Mouse (Mus musculus): Measurements from ENCODE around the gene Mobp. TPM values are rescaled to one million over a fixed set of nuclear protein-coding genes. Genes with fewer than 3 reads are reported as not detected.

Mobp gene
- polyA plus RNA-seq, 1 experiment from 2014 or later, result 0.60 TPM

DNA sequence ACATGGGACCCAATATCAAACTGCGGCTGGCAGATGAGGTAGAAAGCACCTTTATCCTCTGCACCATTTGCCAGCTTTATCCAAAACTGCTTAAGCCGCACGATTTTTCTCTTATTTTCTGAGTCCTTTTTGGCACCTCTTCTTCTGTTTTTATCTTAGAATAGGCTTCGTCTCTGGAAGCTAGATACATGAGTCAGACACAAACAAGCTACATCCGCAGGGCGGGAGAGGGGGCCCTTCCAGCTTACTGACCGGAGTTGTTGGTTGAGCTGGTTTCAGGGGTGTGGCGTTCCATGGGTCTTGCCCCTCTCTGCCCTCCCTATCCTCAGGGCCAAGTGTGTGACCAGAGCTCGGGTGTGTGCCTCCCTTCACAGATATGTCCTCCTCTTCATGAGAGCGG lies 29.3 kb downstream of the Mobp start:
- Histone ChIP-seq H3K4me1 (ENCODE audit: control insufficient read depth, insufficient read depth, low read length) (no peaks in the 10 kb centered on the region), H3K4me2 (ENCODE audit: low read depth, low read length) (no peak overlapping the region), H3K27ac (replicated peaks; ENCODE audit: low read depth, low read length) (no peak overlapping the region), H3K9ac (replicated peaks; ENCODE audit: low read length) (no peak overlapping the region), H3K9me3 (replicated peaks; ENCODE audit: control insufficient read depth, low read length) (no peaks in the 10 kb centered on the region), H3K36me3 (replicated peaks; ENCODE audit: control insufficient read depth, insufficient read depth, low read depth, low read length) (no peaks in the 10 kb centered on the region), H3K4me3 (ENCODE audit: low read depth, low read length) (no peak overlapping the region), H3K27me3 (ENCODE audit: control insufficient read depth, insufficient read depth, low read length) (no peaks in the 10 kb centered on the region)
- 86% methylated on average over 10 of the region's 10 CpGs for WGBS
- DNase-seq (ENCODE audit: low spot score) (no peak), ATAC-seq (replicated peaks; ENCODE audit: insufficient number of reproducible peaks, low FRiP score, low TSS enrichment, low read depth) (no peak)

DNA sequence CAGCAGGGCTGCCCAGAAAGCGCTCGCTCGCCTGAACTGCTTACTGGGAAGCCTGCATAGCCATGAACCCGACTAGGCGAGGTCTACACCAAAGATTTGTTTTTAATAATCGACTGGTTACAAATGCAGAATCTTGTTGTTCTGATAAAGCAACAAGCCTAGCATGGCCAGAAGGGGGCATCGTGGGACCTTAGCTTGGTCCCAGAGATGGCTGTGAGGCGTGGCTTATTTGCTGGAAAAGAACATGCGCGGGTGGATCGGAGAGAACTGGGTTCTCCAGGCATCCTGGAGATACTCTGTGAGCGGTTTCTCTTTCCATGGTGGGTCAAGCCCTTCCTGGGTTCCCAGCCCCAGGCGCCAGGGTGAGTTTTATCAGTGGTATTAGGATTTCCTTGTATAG lies 35.0 kb downstream of the Mobp start:
- Histone ChIP-seq H3K27ac (replicated peaks; ENCODE audit: low read depth, low read length) (no peak overlapping the region), H3K4me1 (ENCODE audit: control insufficient read depth, insufficient read depth, low read length) (no peaks in the 10 kb centered on the region), H3K27me3 (ENCODE audit: control insufficient read depth, insufficient read depth, low read length) (no peaks in the 10 kb centered on the region), H3K9ac (replicated peaks; ENCODE audit: low read length) (no peak overlapping the region), H3K4me2 (ENCODE audit: low read depth, low read length) (no peak overlapping the region), H3K36me3 (replicated peaks; ENCODE audit: control insufficient read depth, insufficient read depth, low read depth, low read length) (no peaks in the 10 kb centered on the region), H3K9me3 (replicated peaks; ENCODE audit: control insufficient read depth, low read length) (no peaks in the 10 kb centered on the region), H3K4me3 (ENCODE audit: low read depth, low read length) (no peak overlapping the region)
- 42% methylated on average over 13 of the region's 13 CpGs for WGBS
- peak; percentile 65 for DNase-seq (ENCODE audit: low spot score)
- no peak for ATAC-seq (replicated peaks; ENCODE audit: insufficient number of reproducible peaks, low FRiP score, low TSS enrichment, low read depth)

DNA sequence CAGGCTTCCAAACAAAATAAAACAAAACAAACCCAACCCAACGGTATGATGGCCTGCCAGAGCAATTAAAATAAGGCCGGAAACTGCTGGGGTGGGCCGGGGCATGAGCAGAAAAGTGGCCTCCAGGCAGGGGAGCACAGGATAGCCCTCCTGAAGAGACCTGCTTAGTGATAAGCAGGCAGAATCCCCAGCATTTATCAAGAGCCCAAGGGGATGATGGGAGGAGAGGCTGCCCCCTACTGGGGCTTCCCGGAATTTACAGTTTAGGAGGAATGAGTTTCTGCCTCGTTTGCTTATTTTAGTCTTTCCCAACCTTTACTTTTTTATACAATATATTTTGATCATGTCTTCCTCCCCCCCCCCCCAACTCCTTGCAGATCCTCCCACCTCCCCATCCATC lies 37.3 kb downstream of the Mobp start:
- no peak overlapping the region for H3K9ac ChIP-seq (replicated peaks; ENCODE audit: low read length)
- H3K4me1 ChIP-seq (ENCODE audit: control insufficient read depth, insufficient read depth, low read length), result no peaks in the 10 kb centered on the region
- WGBS, result 79% methylated on average over 5 of the region's 5 CpGs
- H3K9me3 ChIP-seq (replicated peaks; ENCODE audit: control insufficient read depth, low read length), result no peaks in the 10 kb centered on the region
- DNase-seq (ENCODE audit: low spot score) (no peak), ATAC-seq (replicated peaks; ENCODE audit: insufficient number of reproducible peaks, low FRiP score, low TSS enrichment, low read depth) (no peak)
- H3K27ac ChIP-seq (replicated peaks; ENCODE audit: low read depth, low read length), result no peak overlapping the region
- H3K4me2 ChIP-seq (ENCODE audit: low read depth, low read length), result no peak overlapping the region
- H3K36me3 ChIP-seq (replicated peaks; ENCODE audit: control insufficient read depth, insufficient read depth, low read depth, low read length), result no peaks in the 10 kb centered on the region
- no peaks in the 10 kb centered on the region for H3K27me3 ChIP-seq (ENCODE audit: control insufficient read depth, insufficient read depth, low read length)
- no peak overlapping the region for H3K4me3 ChIP-seq (ENCODE audit: low read depth, low read length)

DNA sequence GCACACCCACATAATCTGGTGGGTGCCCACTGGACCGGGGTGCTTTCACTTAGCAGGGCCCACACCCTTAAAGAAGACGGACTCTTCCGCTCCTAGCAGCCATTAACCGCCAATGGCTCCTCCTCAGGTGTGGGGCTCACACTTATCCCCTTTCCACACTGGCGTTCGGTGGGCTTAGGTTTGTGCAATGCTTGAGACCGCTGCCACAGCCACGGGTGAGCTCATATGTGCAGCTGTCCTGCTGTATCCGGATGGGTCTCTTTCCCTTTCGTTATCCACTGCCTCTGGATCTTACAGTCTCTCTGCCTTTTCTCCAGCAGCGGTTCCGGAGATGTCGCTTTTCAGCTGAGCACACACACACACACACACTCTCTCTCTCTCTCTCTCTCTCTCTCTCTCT lies 41.4 kb downstream of the Mobp start:
- H3K36me3 ChIP-seq (replicated peaks; ENCODE audit: control insufficient read depth, insufficient read depth, low read depth, low read length), result no peaks in the 10 kb centered on the region
- no peak for DNase-seq (ENCODE audit: low spot score)
- 52% methylated on average over 13 of the region's 13 CpGs for WGBS
- peak overlapping the region; percentile 19 for H3K4me3 ChIP-seq (ENCODE audit: low read depth, low read length)
- no peak overlapping the region for H3K9ac ChIP-seq (replicated peaks; ENCODE audit: low read length)
- H3K9me3 ChIP-seq (replicated peaks; ENCODE audit: control insufficient read depth, low read length), result no peaks in the 10 kb centered on the region
- ATAC-seq (replicated peaks; ENCODE audit: insufficient number of reproducible peaks, low FRiP score, low TSS enrichment, low read depth), result no peak
- no peak overlapping the region for H3K27ac ChIP-seq (replicated peaks; ENCODE audit: low read depth, low read length)
- H3K4me2 ChIP-seq (ENCODE audit: low read depth, low read length), result peak overlapping the region; percentile 35
- no peaks in the 10 kb centered on the region for H3K4me1 ChIP-seq (ENCODE audit: control insufficient read depth, insufficient read depth, low read length)
- H3K27me3 ChIP-seq (ENCODE audit: control insufficient read depth, insufficient read depth, low read length), result no peaks in the 10 kb centered on the region

DNA sequence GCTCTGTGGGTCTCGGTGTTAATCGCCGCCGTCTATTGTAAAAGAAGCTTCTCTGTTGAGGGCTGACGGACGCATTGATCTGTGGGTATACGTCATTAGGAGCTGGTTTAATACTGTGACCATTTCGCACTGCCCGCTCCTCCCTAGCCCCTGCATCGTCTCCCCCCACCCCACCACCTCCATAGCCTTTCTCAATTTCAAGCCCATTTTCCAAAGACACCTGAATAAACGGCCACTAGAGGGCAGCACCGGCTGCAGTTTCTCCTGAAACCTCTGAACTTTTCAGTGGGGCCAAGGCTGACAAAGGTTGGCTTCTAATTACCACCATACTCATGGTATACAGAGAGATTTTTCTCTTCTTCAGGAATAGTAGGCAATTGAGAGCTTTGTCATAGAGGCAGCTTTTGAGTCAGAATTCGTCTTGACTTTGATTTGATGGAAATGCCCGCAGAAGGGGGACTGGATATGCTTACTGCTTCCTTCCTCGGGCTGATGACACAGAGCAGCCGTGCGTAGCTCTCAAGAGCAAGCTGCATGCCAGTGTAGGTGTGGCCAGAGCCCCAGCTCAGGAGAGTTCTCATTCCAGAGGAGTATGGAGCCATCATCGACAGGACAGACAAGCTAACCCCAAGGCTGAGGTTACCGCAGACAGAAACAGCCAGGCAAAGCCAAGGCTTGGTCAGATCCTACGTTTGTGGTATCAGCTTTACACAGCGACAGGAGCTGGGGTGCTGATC lies 42.0 kb downstream of the Mobp start:
- ATAC-seq (replicated peaks; ENCODE audit: insufficient number of reproducible peaks, low FRiP score, low TSS enrichment, low read depth), result 0 out of 2 replicates have a peak, but pooled peaks have one; percentile 70
- 31% methylated on average over 21 of the region's 21 CpGs for WGBS
- H3K9ac ChIP-seq (replicated peaks; ENCODE audit: low read length), result no peak overlapping the region

DNA sequence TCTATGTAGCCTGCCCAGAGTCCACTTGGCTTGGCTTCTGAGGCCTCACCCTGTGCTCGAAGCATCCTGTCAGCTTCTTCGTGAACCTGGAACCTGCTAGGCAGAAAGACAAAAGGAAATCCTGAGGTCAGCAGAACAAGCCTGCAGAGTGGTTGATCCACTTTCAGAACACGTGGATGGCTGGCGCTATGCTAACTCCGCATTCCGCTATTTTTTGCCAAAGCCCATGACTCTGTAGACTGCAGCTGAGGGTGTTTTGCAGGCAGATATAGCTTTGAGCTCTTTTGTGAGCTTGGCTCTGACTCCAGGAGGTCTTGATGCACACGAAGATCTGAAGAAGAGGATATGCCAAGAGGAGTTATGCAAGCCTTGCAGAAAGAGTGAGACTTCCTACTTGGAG lies 43.2 kb downstream of the Mobp start:
- H3K36me3 ChIP-seq (replicated peaks; ENCODE audit: control insufficient read depth, insufficient read depth, low read depth, low read length), result no peaks in the 10 kb centered on the region
- H3K27me3 ChIP-seq (ENCODE audit: control insufficient read depth, insufficient read depth, low read length), result no peaks in the 10 kb centered on the region
- no peak overlapping the region for H3K4me2 ChIP-seq (ENCODE audit: low read depth, low read length)
- no peak overlapping the region for H3K4me3 ChIP-seq (ENCODE audit: low read depth, low read length)
- no peak overlapping the region for H3K9ac ChIP-seq (replicated peaks; ENCODE audit: low read length)
- no peak overlapping the region for H3K27ac ChIP-seq (replicated peaks; ENCODE audit: low read depth, low read length)
- no peaks in the 10 kb centered on the region for H3K9me3 ChIP-seq (replicated peaks; ENCODE audit: control insufficient read depth, low read length)
- 77% methylated on average over 7 of the region's 7 CpGs for WGBS
- DNase-seq (ENCODE audit: low spot score) (no peak), ATAC-seq (replicated peaks; ENCODE audit: insufficient number of reproducible peaks, low FRiP score, low TSS enrichment, low read depth) (no peak)
- H3K4me1 ChIP-seq (ENCODE audit: control insufficient read depth, insufficient read depth, low read length), result no peaks in the 10 kb centered on the region

More for the DNA sequence above, 42.0 kb downstream of the Mobp start:
- Histone ChIP-seq H3K4me2 (ENCODE audit: low read depth, low read length) (peak overlapping the region; percentile 35), H3K36me3 (replicated peaks; ENCODE audit: control insufficient read depth, insufficient read depth, low read depth, low read length) (no peaks in the 10 kb centered on the region), H3K4me3 (ENCODE audit: low read depth, low read length) (peak overlapping the region; percentile 19), H3K27me3 (ENCODE audit: control insufficient read depth, insufficient read depth, low read length) (no peaks in the 10 kb centered on the region), H3K27ac (replicated peaks; ENCODE audit: low read depth, low read length) (no peak overlapping the region), H3K4me1 (ENCODE audit: control insufficient read depth, insufficient read depth, low read length) (no peaks in the 10 kb centered on the region), H3K9me3 (replicated peaks; ENCODE audit: control insufficient read depth, low read length) (no peaks in the 10 kb centered on the region)
- DNase-seq (ENCODE audit: low spot score), result peak; percentile 96

DNA sequence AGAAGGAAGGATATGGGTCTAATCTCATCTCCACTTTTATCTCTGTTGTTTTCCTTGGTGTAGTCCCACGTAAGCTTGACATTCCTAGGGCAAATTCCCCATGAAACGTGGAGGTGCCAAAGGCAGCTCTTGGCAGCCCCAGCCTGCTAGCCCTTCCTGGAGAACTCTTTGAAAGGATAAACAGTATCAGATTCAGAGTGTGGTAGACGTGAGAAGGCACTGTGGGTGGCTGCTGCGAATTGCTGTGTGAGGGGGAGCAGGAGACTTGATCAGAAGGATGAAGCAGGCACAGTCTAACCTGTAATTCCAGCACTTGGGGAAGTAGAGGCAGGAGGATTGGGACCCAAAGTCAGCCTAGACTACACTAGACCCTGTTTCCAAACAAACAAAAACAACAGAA lies 51.4 kb downstream of the Mobp start:
- H3K4me2 ChIP-seq (ENCODE audit: low read depth, low read length), result no peak overlapping the region
- H3K9me3 ChIP-seq (replicated peaks; ENCODE audit: control insufficient read depth, low read length), result no peaks in the 10 kb centered on the region
- no peak overlapping the region for H3K4me3 ChIP-seq (ENCODE audit: low read depth, low read length)
- no peaks in the 10 kb centered on the region for H3K4me1 ChIP-seq (ENCODE audit: control insufficient read depth, insufficient read depth, low read length)
- WGBS, result 63% methylated on average over 4 of the region's 4 CpGs
- H3K36me3 ChIP-seq (replicated peaks; ENCODE audit: control insufficient read depth, insufficient read depth, low read depth, low read length), result no peaks in the 10 kb centered on the region
- H3K27me3 ChIP-seq (ENCODE audit: control insufficient read depth, insufficient read depth, low read length), result no peaks in the 10 kb centered on the region; the same call in 1 of the 2 replicates
- no peak overlapping the region for H3K27ac ChIP-seq (replicated peaks; ENCODE audit: low read depth, low read length)
- no peak for ATAC-seq (replicated peaks; ENCODE audit: insufficient number of reproducible peaks, low FRiP score, low TSS enrichment, low read depth)
- no peak overlapping the region for H3K9ac ChIP-seq (replicated peaks; ENCODE audit: low read length)
- no peak for DNase-seq (ENCODE audit: low spot score)

DNA sequence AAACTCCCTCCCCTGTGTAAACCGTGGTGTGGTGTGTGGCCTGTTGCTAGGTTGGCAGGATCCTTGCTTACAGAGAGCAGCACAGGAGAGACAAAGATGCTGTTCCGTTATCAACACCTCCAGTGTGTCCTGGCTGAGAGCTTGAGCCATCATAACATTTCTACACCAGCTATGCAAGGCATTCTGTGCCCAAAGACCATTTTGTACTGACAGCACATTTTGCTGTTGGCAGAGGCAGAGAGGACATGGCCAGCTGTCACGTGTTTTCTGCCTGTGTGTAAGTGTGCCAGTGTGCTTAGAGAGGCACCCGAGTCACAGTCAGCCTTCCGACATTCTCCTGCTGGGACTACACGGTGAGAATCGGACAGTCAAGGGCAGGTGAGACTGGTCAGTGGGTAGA lies 52.2 kb downstream of the Mobp start:
- WGBS, result 87% methylated on average over 7 of the region's 7 CpGs
- H3K4me1 ChIP-seq (ENCODE audit: control insufficient read depth, insufficient read depth, low read length), result no peaks in the 10 kb centered on the region
- no peak overlapping the region for H3K4me2 ChIP-seq (ENCODE audit: low read depth, low read length)
- no peak overlapping the region for H3K4me3 ChIP-seq (ENCODE audit: low read depth, low read length)
- ATAC-seq (replicated peaks; ENCODE audit: insufficient number of reproducible peaks, low FRiP score, low TSS enrichment, low read depth) (no peak), DNase-seq (ENCODE audit: low spot score) (no peak)
- H3K36me3 ChIP-seq (replicated peaks; ENCODE audit: control insufficient read depth, insufficient read depth, low read depth, low read length), result no peaks in the 10 kb centered on the region
- H3K9me3 ChIP-seq (replicated peaks; ENCODE audit: control insufficient read depth, low read length), result no peaks in the 10 kb centered on the region
- no peak overlapping the region for H3K9ac ChIP-seq (replicated peaks; ENCODE audit: low read length)
- H3K27me3 ChIP-seq (ENCODE audit: control insufficient read depth, insufficient read depth, low read length), result no peaks in the 10 kb centered on the region; the same call in 1 of the 2 replicates
- H3K27ac ChIP-seq (replicated peaks; ENCODE audit: low read depth, low read length), result no peak overlapping the region

Data from embryonic facial prominence, embryonic 11.5 days (tissue).